8 mouse cellular contexts compared by ENCODE assay signal in the genomic region with DNA sequence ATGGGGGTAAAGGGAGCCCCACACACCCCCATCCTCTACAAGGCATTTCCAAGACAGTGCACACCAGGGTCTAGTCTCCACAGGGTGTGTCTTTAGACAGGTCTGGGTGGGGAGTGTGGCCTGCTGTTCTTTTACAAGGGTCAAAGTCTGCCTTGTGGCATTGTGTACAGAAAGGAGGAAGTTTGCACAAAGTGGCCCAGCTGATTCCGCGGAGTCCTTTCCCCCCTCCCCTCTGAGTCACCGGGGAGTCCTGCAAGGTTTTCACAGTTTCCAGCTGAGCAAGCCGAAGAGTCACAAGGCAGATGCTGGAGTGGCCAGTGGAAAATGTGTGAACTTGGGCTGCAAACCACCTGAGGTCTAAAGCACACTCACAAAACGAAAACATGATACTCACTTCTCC.
DNase-seq lines count a peak whose midpoint lies in the region; ATAC-seq and TF ChIP-seq lines count a peak whose summit lies in the region.

No protein-coding gene starts in this region.

- peak overlapping the region; percentile 36 for H3K4me2 ChIP-seq in intestine, embryonic 14.5 days (ENCODE audit: low read length)
- H3K4me2 ChIP-seq in liver, postnatal 0 days (ENCODE audit: low read depth, low read length) = peak overlapping the region; percentile 55

- TF ChIP-seq EP300 in liver, postnatal 0 days (IDR thresholded peaks at IDR 0.05; ENCODE audit: low read depth) = no peak

- no peaks in the 10 kb centered on the region for H3K27me3 ChIP-seq in intestine, embryonic 14.5 days (replicated peaks; ENCODE audit: control insufficient read depth, insufficient read depth, low read length)
- H3K27me3 ChIP-seq in liver, postnatal 0 days (ENCODE audit: insufficient read depth, low read length) = no peaks in the 10 kb centered on the region
- no peaks in the 10 kb centered on the region for H3K27me3 ChIP-seq in splenic B cell, adult 2 months (ENCODE audit: control insufficient read depth, insufficient read depth, low read length, poor library complexity, severe bottlenecking)

- WGBS in intestine, embryonic 14.5 days = 34% methylated on average over 5 of the region's 5 CpGs
- WGBS in liver, postnatal 0 days (ENCODE audit: insufficient replicate concordance) = 5% methylated on average over 5 of the region's 5 CpGs

- H3K27ac ChIP-seq in intestine, embryonic 14.5 days (ENCODE audit: low read depth) = 0 out of 2 replicates have a peak overlapping the region, but pooled peaks have one; percentile 51
- H3K27ac ChIP-seq in liver, postnatal 0 days (ENCODE audit: low read depth) = peak overlapping the region; percentile 67

- H3K9me3 ChIP-seq in intestine, embryonic 14.5 days (ENCODE audit: control insufficient read depth, low read length) = no peaks in the 10 kb centered on the region
- no peaks in the 10 kb centered on the region for H3K9me3 ChIP-seq in liver, postnatal 0 days (ENCODE audit: low read length)

- intact Hi-C loops in heart, postnatal 25 days (cut with DNase I) = loop anchor here (10.0 kb wide), 1 partner anchor 210 kb away; no protein-coding TSS in a partner anchor

- no peak overlapping the region for H3K4me3 ChIP-seq in intestine, embryonic 14.5 days (ENCODE audit: low read depth, low read length)
- H3K4me3 ChIP-seq in liver, postnatal 0 days (ENCODE audit: low read depth, low read length) = no peak overlapping the region

- no peak overlapping the region for H3K9ac ChIP-seq in intestine, embryonic 14.5 days (ENCODE audit: low read length)
- H3K9ac ChIP-seq in liver, postnatal 0 days (replicated peaks) = peak overlapping the region; percentile 40

- peak; percentile 93 for ATAC-seq in intestine, embryonic 14.5 days (replicated peaks; ENCODE audit: low FRiP score, low TSS enrichment, low read depth)
- ATAC-seq in liver, postnatal 0 days = peak; percentile 89

- TF ChIP-seq CTCF in liver, postnatal 0 days (IDR thresholded peaks at IDR 0.05; ENCODE audit: low read depth) = no peak

- H3K36me3 ChIP-seq in intestine, embryonic 14.5 days (ENCODE audit: control insufficient read depth, insufficient read depth, low read length) = no peaks in the 10 kb centered on the region
- no peaks in the 10 kb centered on the region for H3K36me3 ChIP-seq in liver, postnatal 0 days (replicated peaks; ENCODE audit: insufficient read depth, low read length)
- H3K36me3 ChIP-seq in splenic B cell, adult 2 months (ENCODE audit: control insufficient read depth, insufficient read depth, low read length, poor library complexity, severe bottlenecking) = no peaks in the 10 kb centered on the region

- peak; percentile 97 for DNase-seq in heart, adult 11 months
- no peak for DNase-seq in heart, postnatal 25 days (ENCODE audit: low spot score)
- peak; percentile 67 for DNase-seq in intestine, embryonic 14.5 days (ENCODE audit: low spot score)
- peak; percentile 70 for DNase-seq in liver, postnatal 0 days
- peak; percentile 74 for DNase-seq in splenic B cell, adult 2 months (ENCODE audit: low read depth, low spot score)
- no peak for DNase-seq in layer of hippocampus, adult 18-20 months (ENCODE audit: low spot score in 2 of 2)
- no peak for DNase-seq in c-Kit-positive CD71-positive TER-119-positive erythroid progenitor cells, embryonic 14.5 days (ENCODE audit: low spot score)
- DNase-seq in left cerebral cortex, adult 8-10 months (ENCODE audit: low spot score in 2 of 2) = no peak

- peaks cover 11% of the 10 kb centered on the region; the same call in 1 of the 2 replicates for H3K4me1 ChIP-seq in intestine, embryonic 14.5 days (replicated peaks; ENCODE audit: control insufficient read depth, insufficient read depth, low read length)
- H3K4me1 ChIP-seq in liver, postnatal 0 days (ENCODE audit: insufficient read depth) = peaks cover 17% of the 10 kb centered on the region

Comparison
In these comparisons a context has a peak if more than half of its experiments do, and no peak if none do; other contexts are left out.
1. DNase-seq: peak in heart, adult 11 months (single experiment), intestine, embryonic 14.5 days (single experiment), liver, postnatal 0 days (single experiment) and splenic B cell, adult 2 months (single experiment); none in heart, postnatal 25 days (single experiment), layer of hippocampus, adult 18-20 months (0 of 2), c-Kit-positive CD71-positive TER-119-positive erythroid progenitor cells, embryonic 14.5 days (single experiment) and left cerebral cortex, adult 8-10 months (0 of 2).